Mouse (Mus musculus) CH12.LX (cell line): ENCODE data around the gene Herc3. TPM values are rescaled to one million over a fixed set of nuclear protein-coding genes. Genes with fewer than 3 reads are reported as not detected.

Experiments used
- DNase-seq: peaks from one replicate; pipeline ENCODE4 v3.0.0-alpha.2; 2013; ENCODE audit errors: extremely low read depth
- H3K27ac ChIP-seq: 2 replicates; pipeline ENCODE4 v1.5.1; 2012; ENCODE audit warnings: low read depth, mild to moderate bottlenecking, control low read depth, moderate library complexity; ENCODE audit not compliant: insufficient read depth
- H3K27me3 ChIP-seq: replicated peaks from 2 replicates; pipeline ENCODE3; 2012; ENCODE audit warnings: inconsistent platforms
- H3K36me3 ChIP-seq, 2 experiments: replicated peaks in 1 of 2; 2 replicates each; pipeline versions ENCODE3 to v1.6.1; 2012; ENCODE audit warnings: inconsistent platforms in 1 of 2, low read length in 1 of 2, mild to moderate bottlenecking in 1 of 2, mixed read lengths in 1 of 2, moderate library complexity in 1 of 2; ENCODE audit not compliant: control insufficient read depth in 1 of 2, insufficient read depth in 1 of 2
- H3K4me1 ChIP-seq, 2 experiments: 2 replicates each; pipeline ENCODE4 v1.6.1; 2012; ENCODE audit warnings: inconsistent platforms in 1 of 2, moderate library complexity in 1 of 2; ENCODE audit not compliant: insufficient read depth in 2 of 2, control insufficient read depth in 1 of 2
- H3K4me2 ChIP-seq: 2 replicates; pipeline ENCODE4 v1.6.1; 2012; ENCODE audit warnings: low read depth, mild to moderate bottlenecking, control low read depth; ENCODE audit not compliant: poor library complexity, insufficient read depth, severe bottlenecking
- H3K4me3 ChIP-seq, 3 experiments: fragments of 150-350 bp in 1 of 3; sonication (generic) in 1 of 3; replicated peaks in 1 of 3; 2 replicates each; pipeline versions ENCODE3 to v1.5.1; 2011 to 2012; ENCODE audit warnings: low read depth in 2 of 3, low read length in 2 of 3, mild to moderate bottlenecking in 2 of 3, moderate library complexity in 2 of 3, control low read depth in 1 of 3, improper control_type of control experiment in 1 of 3, inconsistent platforms in 1 of 3, mixed read lengths in 1 of 3; ENCODE audit not compliant: poor library complexity in 1 of 3
- H3K79me2 ChIP-seq: replicated peaks from 2 replicates; pipeline ENCODE4 v1.6.1; 2012; ENCODE audit warnings: mild to moderate bottlenecking, moderate library complexity; ENCODE audit not compliant: control insufficient read depth, poor library complexity, insufficient read depth, severe bottlenecking; ENCODE audit errors: extremely low read depth
- H3K9ac ChIP-seq: 2 replicates; pipeline ENCODE4 v1.6.1; 2012; ENCODE audit warnings: low read depth, mild to moderate bottlenecking, control low read depth, moderate library complexity; ENCODE audit not compliant: insufficient read depth
- H3K9me3 ChIP-seq: replicated peaks from 2 replicates; pipeline ENCODE3; 2012; ENCODE audit warnings: low read length, inconsistent platforms, mixed read lengths
- BHLHE40 ChIP-seq: IDR thresholded peaks from 2 replicates; pipeline ENCODE4 v1.6.1; 2011; ENCODE audit warnings: mild to moderate bottlenecking, low read depth, low read length, improper control_type of control experiment
- CHD1 ChIP-seq: IDR thresholded peaks from 2 replicates; pipeline ENCODE4 v1.6.1; 2012; ENCODE audit warnings: low read depth, low read length, improper control_type of control experiment, inconsistent platforms
- E2F4 ChIP-seq: IDR thresholded peaks from 2 replicates; pipeline ENCODE4 v1.6.1; 2011; ENCODE audit warnings: low read depth, low read length, improper control_type of control experiment; ENCODE audit not compliant: insufficient replicate concordance
- ELF1 ChIP-seq: IDR thresholded peaks from 2 replicates; pipeline ENCODE4 v1.6.1; 2014; ENCODE audit warnings: low read depth, mild to moderate bottlenecking, inconsistent platforms, low read length, improper control_type of control experiment
- EP300 ChIP-seq: IDR thresholded peaks from 2 replicates; pipeline ENCODE4 v1.6.1; 2011; ENCODE audit warnings: low read length, improper control_type of control experiment
- IRF4 ChIP-seq: IDR thresholded peaks from 2 replicates; pipeline ENCODE4 v1.6.1; 2014; ENCODE audit warnings: low read depth, mild to moderate bottlenecking, inconsistent platforms, low read length, improper control_type of control experiment
- JUND ChIP-seq: conservative IDR thresholded peaks from 2 replicates; pipeline ENCODE4 v1.6.1; 2011; ENCODE audit warnings: low read depth, low read length, improper control_type of control experiment
- NELFE ChIP-seq: IDR thresholded peaks from 2 replicates; pipeline ENCODE4 v1.6.1; 2011; ENCODE audit warnings: low read depth, low read length, improper control_type of control experiment
- NRF1 ChIP-seq: IDR thresholded peaks from 2 replicates; pipeline ENCODE4 v1.6.1; 2014; ENCODE audit warnings: low read depth, mild to moderate bottlenecking, inconsistent platforms, low read length, improper control_type of control experiment, moderate library complexity
- POLR2A ChIP-seq: IDR thresholded peaks from 2 replicates; pipeline ENCODE4 v1.6.1; 2011; ENCODE audit warnings: low read depth, mild to moderate bottlenecking, improper control_type of control experiment, low read length
- POLR2AphosphoS2 ChIP-seq: IDR thresholded peaks from 2 replicates; pipeline ENCODE4 v1.6.1; 2011; ENCODE audit warnings: low read depth, low read length, improper control_type of control experiment
- RAD21 ChIP-seq: IDR thresholded peaks from 2 replicates; pipeline ENCODE4 v1.6.1; 2011; ENCODE audit warnings: low read depth, mild to moderate bottlenecking, low read length, improper control_type of control experiment, moderate library complexity
- SIN3A ChIP-seq: IDR thresholded peaks from 2 replicates; pipeline ENCODE4 v1.6.1; 2012; ENCODE audit warnings: low read length, improper control_type of control experiment, inconsistent platforms
- TBP ChIP-seq: conservative IDR thresholded peaks from 2 replicates; pipeline ENCODE4 v1.6.1; 2011; ENCODE audit warnings: low read depth, low read length, improper control_type of control experiment
- TCF12 ChIP-seq: IDR thresholded peaks from 2 replicates; pipeline ENCODE4 v1.6.1; 2014; ENCODE audit warnings: low read depth, mild to moderate bottlenecking, inconsistent platforms, low read length, improper control_type of control experiment
- UBTF ChIP-seq: IDR thresholded peaks from 2 replicates; pipeline ENCODE4 v1.6.1; 2012; ENCODE audit warnings: low read depth, mild to moderate bottlenecking, inconsistent platforms, low read length, improper control_type of control experiment, moderate library complexity
- USF2 ChIP-seq: conservative IDR thresholded peaks from 2 replicates; pipeline ENCODE4 v1.6.1; 2011; ENCODE audit warnings: low read depth, low read length, improper control_type of control experiment
- ZNF384 ChIP-seq: IDR thresholded peaks from 2 replicates; pipeline ENCODE4 v1.6.1; 2012; ENCODE audit warnings: low read depth, low read length, improper control_type of control experiment, inconsistent platforms
- dilution Hi-C: fragments of 300-500 bp; cut with MboI; formaldehyde crosslinking; loops from 2 replicates; pipeline ENCODE4 v1.14.3; 2020; ENCODE audit warnings: low sequenced_read_pairs; ENCODE audit not compliant: extremely low pct_unique_long_range_greater_than_20kb, extremely low pct_ligation_motif_present
- in situ Hi-C: fragments of 300-500 bp; cut with MboI; formaldehyde crosslinking; loops from 3 replicates; pipeline ENCODE4 v1.14.3; 2019; ENCODE audit warnings: low sequenced_read_pairs, low pct_ligation_motif_present, low pct_unique_long_range_greater_than_20kb, mixed read lengths
- polyA plus RNA-seq: library from polyadenylated mRNA; unstranded; fragments of >175 nt; gene quantifications from 2 replicates; pipeline ENCODE4 v1.2.1, GENCODE M21; 2012; ENCODE audit warnings: low read depth; ENCODE audit not compliant: insufficient read length
- total RNA-seq, 2 experiments: library from RNA; depleted of rRNA; stranded (reverse); fragments of 300-350 nt in 1 of 2; fragments of >200 nt in 1 of 2; gene quantifications; 2 replicates each; pipeline ENCODE4 v1.2.3; 2012 to 2014

Herc3 gene
- total and polyA plus RNA-seq, 3 experiments = 15.7 to 19.1 (median 17.8) TPM

- no peak overlapping the region for H3K4me2 ChIP-seq
- TF ChIP-seq E2F4 = no peak
- no peak for TF ChIP-seq NELFE
- TF ChIP-seq IRF4 = no peak
- no peak for TF ChIP-seq POLR2A
- TF ChIP-seq ELF1 = no peak
- TF ChIP-seq BHLHE40 = no peak
- TF ChIP-seq TBP = no peak
- TF ChIP-seq, all 38 proteins: peak for 0
- dilution Hi-C loops (no loop called here), in situ Hi-C loops (no loop called here)
- Histone ChIP-seq H3K79me2 (no peaks in the 10 kb centered on the region), H3K4me3 (no peak overlapping the region), H3K27me3 (no peaks in the 10 kb centered on the region), H3K36me3 (peaks cover 4 to 26% of the 10 kb centered on the region in 2 experiments), H3K9ac (no peak overlapping the region), H3K4me1 (peaks cover 0 to 7% of the 10 kb centered on the region in 2 experiments; a peak in 1 of 4 replicates), H3K9me3 (no peaks in the 10 kb centered on the region), H3K27ac (no peak overlapping the region)
- DNase-seq = no peak
Measured at GRCm38 (mm10) chr6:58922511-58922910, 91.2 kb downstream of the Herc3 start.

- dilution Hi-C loops = no loop called here
- Histone ChIP-seq H3K79me2 (no peaks in the 10 kb centered on the region), H3K9me3 (no peaks in the 10 kb centered on the region), H3K4me3 (no peak overlapping the region), H3K9ac (no peak overlapping the region), H3K4me2 (no peak overlapping the region), H3K27ac (no peak overlapping the region), H3K27me3 (no peaks in the 10 kb centered on the region), H3K4me1 (peaks cover 16 to 34% of the 10 kb centered on the region in 2 experiments), H3K36me3 (no peaks in the 10 kb centered on the region)
- no peak for TF ChIP-seq EP300
- no peak for TF ChIP-seq CHD1
- TF ChIP-seq SIN3A = no peak
- TF ChIP-seq BHLHE40 = no peak
- no peak for TF ChIP-seq JUND
- no peak for TF ChIP-seq NELFE
- TF ChIP-seq UBTF = no peak
- TF ChIP-seq ZNF384 = no peak
- TF ChIP-seq RAD21 = no peak
- TF ChIP-seq USF2 = no peak
- TF ChIP-seq NRF1 = no peak
- no peak for TF ChIP-seq TCF12
- no peak for TF ChIP-seq E2F4
- no peak for TF ChIP-seq POLR2AphosphoS2
- in situ Hi-C loops = no loop called here
- no peak for DNase-seq
Measured at GRCm38 (mm10) chr6:58927881-58928280, 96.6 kb downstream of the Herc3 start.
